Mouse (Mus musculus): ENCODE measurements around the gene 1500011B03Rik.
A peak's percentile ranks its signal among the peaks of the same experiment; 100 is the strongest.
"Not testable (repeated sequence)": the region's sequence is repeated elsewhere in the genome, so short reads cannot be mapped to it uniquely, and the experiment has no call there.

1500011B03Rik gene

DNA sequence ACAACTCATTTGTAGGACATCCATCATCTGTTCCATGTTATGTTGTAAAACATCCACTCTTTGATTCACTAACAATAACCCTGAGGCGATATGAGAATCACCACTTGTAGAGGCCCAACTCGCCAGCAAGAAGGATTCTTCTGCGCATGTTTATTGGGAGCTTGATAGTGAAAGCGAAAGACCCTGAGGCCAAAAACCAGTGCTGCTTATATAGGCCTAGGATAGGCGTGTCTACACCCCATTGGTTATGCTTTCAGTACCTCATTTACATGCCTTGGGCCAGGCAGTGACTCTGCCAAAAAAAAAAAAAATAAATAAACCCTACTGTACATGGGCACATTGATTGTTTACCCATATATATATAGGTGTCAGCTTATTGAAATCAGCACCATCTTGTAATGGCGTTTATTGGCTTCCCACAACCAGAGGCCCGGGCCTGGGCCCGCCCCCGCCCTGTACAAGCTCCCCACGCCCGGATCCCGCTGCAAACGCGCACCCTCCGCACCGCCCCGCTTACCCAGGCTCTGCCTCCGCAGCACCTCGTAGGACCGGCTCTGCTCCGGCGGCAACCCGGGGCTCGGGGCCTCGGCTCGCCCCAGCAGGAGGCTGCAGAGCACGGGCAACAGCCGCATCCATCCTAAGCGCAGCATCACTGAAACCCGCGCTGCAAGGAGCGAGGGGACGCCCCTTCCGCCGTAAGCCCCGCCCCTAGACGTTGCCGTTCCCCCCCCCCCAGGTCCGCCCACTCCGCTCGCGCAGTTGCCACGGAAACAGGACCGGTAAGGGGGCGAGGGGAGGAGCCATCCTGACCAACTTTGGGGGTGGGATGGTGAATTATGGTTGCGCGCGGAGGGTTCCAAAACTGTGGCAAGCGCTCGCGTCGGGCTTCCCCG, at the start of gene 1500011B03Rik:
TSS of gene 1500011B03Rik (minus strand) at position 673 of the 893 bp plus-strand sequence.
- DNase-seq: peak; percentile 39 to 58

DNA sequence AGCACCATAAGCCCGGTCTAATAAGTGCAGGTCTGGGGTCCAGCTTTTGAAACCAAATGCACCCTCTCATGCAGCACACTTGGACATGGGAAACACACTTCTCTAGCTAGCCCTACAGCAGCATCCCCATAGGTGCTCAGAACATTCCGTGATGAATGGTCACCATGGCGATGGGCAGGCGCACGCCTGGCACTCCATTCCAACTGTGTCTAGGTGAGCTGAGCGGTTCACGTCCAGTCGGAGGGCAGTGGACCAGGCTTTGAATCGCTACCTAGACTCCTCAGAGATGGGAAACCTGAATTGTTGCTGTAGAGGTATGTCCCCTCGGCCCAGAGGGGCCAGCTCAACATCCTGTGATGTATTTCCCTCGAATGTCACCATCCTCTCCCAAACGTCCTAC, 42.0 kb upstream of the 1500011B03Rik start:
- no peak for DNase-seq

DNA sequence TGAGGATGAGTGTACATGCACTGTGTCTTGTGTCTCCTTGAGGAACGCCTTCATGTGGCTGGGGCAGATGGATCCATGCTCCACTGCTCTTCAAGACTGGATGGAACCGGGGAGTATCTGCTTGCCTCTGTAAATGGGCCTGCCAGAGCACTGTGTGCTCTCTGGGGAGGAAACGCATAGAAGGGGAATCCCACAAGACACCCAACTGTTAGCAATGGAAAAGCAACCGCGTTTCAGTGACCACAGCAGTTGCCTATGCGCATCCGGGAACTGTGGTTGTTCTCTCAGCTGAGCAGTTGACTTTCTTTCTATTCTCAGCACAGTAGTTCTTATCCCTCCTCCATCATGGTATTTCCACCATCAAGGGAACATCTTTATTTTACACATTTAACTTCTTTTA, 41.5 kb upstream of the 1500011B03Rik start:
- DNase-seq: no peak

DNA sequence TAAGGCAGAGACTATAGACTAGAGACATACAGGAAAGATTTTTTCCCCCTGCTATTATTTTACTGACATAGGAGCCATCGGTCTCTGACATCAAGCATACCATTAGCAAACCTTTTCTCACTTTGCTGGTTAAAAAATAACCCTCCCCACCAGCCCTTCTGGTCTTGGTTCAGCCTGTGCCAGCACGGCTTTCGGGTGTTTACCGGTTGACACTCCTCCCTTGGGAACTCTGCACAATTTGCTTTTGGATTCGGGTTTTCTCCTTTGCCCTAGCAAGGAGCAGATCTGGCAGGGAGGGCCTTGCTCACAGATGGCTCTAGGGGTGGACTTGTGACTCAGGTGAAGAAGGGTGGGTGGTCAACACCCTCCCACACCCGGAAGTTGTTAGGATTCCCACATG, 38.5 kb upstream of the 1500011B03Rik start:
- no peak for DNase-seq

GRCm38 (mm10) chr5:114859253-114859652, 36.0 kb upstream of the 1500011B03Rik start:
- DNase-seq: peak; percentile 20 to 21

DNA sequence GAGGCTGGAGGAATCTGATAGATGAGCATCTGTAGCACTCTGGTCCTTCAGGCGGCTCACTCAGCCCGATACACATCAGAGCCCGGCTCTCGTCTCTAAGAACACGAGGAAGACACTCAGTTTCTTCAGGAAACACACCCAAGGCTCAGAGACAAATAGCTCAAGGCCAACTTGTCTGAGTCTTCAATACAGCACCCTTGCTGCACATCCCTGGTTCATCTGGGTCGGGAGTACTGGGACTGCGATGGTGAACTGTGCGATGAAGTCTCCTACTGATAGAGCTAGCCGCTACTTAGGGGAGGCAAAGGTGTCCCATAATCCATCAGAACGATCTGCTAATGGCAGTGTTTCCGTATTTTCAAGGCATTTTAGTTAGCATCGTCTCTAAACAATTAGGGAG, 35.3 kb upstream of the 1500011B03Rik start, which contains the start of gene Gm9936:
TSS of gene Gm9936 (minus strand) at position 101 of the 400 bp plus-strand sequence.
- DNase-seq: no peak

DNA sequence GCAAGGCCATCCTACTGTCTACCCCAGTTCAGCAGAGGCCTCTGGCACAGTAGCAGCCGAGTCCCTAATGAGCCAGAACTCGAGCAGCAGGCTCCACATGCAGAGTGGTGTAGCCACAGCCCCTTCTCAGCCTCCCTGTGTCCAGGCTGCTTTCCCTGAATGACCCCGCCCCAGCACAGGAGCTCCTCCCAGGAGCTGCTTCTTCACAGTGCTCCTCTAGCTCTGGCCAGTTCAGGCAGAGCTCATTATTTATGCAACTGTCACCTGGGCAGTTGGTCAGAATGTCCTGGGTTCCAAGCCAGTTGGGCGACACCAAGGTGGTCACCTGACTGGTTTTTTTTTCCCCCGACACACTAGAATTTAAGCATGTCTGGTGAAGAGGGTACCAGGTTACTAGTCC, 30.1 kb upstream of the 1500011B03Rik start, which contains the start of gene 4930519G04Rik:
TSS of gene 4930519G04Rik (plus strand) at position 301 of the 400 bp plus-strand sequence.
- not testable (repeated sequence) for DNase-seq

DNA sequence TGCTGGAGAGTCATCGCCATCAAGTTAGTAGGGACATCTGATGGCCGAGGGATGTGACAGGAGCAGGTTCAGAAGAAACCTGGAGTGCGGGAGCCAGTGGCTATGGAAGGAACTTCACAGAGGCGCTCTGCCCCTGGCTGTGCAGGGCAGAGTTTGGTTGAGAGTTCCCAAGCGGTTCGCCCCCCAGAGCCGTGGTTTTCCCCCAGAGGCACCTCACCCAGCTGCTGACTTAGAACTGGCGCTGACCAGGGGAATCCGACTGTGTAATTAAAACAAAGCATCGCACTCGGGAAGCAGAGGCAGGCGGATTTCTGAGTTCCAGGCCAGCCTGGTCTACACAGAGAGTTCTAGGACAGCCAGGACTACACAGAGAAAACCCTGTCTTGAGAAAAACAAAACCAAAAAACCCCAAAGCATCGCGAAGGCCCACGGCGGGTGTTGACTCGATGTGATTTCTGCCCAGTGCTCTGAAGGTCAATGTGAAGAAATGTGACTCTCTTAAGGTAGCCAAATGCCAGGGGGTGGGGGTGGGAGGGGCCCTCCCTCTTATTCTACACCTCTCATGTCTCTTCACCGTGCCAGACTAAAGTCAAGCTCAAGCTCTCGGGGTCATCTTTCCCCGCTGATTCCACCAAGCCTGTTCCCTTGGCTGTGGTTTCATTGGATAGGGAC, 28.4 kb upstream of the 1500011B03Rik start:
- no peak for DNase-seq

- DNase-seq: not testable (repeated sequence)
These were observed 21.1 kb upstream of the 1500011B03Rik start for GRCm38 (mm10) chr5:114844371-114844770.

- no peak for DNase-seq
These were observed 19.4 kb upstream of the 1500011B03Rik start for GRCm38 (mm10) chr5:114842674-114843073.

- not testable (repeated sequence) for DNase-seq
These were observed 18.9 kb upstream of the 1500011B03Rik start for GRCm38 (mm10) chr5:114842155-114842554.

GRCm38 (mm10) chr5:114840481-114840880, 17.2 kb upstream of the 1500011B03Rik start:
- not testable (repeated sequence) for DNase-seq

DNA sequence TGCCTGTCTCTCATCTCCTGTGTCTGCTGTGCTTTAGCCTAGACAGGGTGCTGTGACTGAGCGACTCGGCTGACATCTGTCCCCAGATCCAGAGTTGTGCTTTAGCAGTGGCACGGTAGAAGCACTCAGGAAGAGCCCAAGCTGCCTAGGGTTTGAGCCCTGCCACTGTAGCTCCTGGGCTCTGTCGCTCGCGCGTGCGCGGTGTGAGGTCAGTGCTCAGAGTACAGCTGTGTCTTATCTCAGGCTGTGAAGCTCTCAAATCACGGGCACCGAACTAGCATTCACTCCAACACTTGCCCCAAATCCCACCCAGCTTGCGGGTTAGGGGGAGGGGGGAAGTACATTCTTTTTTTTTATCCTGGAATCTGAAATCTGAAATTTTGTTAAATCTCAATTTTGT, 13.6 kb upstream of the 1500011B03Rik start:
- DNase-seq: no peak

DNA sequence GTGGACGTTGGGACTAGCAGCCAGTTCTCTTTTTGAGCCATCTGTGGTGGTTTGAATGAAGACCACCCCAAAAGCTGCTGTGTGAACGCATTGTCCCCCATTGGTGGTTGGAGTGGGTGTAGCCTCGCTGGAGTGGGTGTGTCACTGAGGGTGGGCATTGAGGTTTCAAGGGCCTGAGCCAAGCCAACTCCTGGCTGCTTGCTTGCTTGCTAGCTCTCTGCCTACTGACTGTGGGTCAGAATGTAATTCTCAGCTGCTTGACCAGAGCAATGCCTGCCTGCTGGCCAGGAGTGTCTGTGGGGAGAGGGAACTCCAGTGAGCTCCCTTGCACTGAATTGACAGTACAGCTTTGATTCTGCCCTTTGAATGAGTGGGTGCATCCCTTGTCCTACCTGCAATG, 6.5 kb upstream of the 1500011B03Rik start:
- DNase-seq: no peak

DNA sequence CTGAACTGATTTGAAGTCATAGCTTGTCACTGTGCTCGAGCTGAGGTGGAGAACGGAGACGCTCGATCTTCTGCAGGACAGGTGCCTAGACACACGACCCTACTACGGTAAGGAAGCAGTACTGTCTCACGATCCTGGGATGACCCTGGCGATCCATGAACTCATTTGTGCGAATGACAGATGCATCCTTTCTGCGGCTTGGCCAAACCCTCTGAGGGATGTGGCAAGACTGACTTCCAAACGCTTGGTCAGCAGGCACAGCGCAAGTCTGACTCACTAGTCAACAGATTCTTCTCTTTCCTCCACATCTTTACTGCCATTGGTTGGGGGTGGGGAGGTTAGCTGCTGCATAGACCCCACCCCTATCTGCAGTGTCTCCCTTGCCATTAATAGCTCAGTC, 4.2 kb upstream of the 1500011B03Rik start:
- DNase-seq: no peak

DNA sequence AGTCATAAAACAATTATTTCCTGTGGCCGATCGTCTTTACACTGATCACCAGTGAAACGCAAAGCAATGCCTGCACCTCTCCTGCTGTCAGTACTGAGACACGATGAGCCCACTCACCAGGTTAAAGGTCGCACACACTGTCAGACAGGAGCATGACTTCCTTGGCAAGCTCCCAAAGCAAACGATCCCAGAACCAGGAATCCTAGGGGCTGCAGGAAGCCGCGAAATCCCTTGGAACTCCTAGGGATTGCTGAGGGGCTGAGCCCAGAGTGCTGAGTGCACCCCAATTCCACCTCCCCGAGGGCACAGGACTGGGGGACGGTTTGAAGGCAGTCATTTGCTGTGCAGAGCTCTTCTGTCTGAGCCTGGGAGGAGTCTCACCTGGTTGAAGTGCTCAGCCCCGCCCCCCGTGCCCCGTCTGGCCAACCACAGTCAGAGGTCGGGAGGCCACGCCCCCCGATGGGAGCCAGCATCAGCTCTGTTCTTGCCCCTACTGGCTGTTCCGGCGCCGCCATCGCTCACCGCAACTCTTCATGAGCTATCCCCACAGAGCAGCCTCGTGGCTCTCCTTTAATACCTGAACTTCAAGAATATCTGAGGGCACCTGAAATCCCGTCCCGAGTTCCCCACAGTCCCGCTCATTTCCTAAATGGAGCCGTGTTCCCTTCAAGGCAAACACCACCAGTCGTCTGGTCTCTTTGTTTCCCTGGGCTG, 2.9 kb upstream of the 1500011B03Rik start:
- peak; percentile 74 to 77 for DNase-seq

GRCm38 (mm10) chr5:114824197-114824596, 929 bp upstream of the 1500011B03Rik start:
- DNase-seq: no peak

DNA sequence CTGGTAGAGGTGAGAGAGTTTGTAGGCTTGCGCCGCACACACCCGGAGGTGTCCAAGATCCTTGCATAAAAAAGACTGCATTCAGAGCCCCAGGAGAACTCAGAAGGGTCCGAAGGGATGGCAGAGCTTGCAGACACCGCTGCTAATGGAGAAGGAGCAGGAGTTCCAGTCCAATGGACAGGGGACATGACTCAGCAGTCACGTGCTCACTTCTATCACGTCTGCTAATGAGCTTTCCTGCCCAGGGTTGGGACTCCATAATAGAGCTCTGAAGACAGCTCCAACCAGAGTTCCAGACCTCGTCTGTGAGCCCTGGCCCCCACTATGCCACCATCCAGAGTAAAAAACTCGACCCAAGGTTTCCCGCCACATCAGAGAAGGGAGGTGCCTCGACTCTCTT, 5.1 kb downstream of the 1500011B03Rik start:
- no peak for DNase-seq

DNA sequence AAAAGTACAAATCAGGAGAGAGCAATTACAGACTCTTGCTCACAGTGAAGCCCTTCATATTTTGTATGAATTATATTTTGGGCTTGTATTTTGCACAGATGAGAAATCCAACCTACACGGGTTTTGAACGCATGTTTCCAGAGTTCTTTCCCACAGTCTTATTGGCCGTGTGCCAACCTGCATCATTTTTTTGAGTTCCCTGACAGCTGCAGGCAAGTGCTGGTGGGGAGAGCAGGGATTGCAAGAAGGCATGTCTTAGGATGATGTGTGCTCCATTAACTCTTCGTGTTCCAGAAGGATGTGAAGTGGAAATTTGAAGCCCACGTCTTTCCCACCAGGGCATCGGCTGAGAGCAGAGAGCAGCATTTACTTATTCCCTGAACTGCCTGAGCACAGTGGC, 6.7 kb downstream of the 1500011B03Rik start:
- no peak for DNase-seq

- DNase-seq: peak; percentile 69 to 76
These were observed 9.6 kb downstream of the 1500011B03Rik start for GRCm38 (mm10) chr5:114813525-114814181.

- DNase-seq: no peak
These were observed 13.4 kb downstream of the 1500011B03Rik start for GRCm38 (mm10) chr5:114809826-114810225.

GRCm38 (mm10) chr5:114809181-114809756, 14.0 kb downstream of the 1500011B03Rik start:
- DNase-seq: no peak

Measured in thymus, adult 18-20 months (tissue).